Mouse (Mus musculus) olfactory bulb, adult 2 months (tissue): Measurements from ENCODE around the gene Rin3. TPM values are rescaled to one million over a fixed set of nuclear protein-coding genes. Genes with fewer than 3 reads are reported as not detected.

Experiments used
- H3K27ac ChIP-seq: fragments of 200-500 bp; 2 replicates; pipeline ENCODE4 v1.5.1; 2012; ENCODE audit warnings: low read depth, low read length; ENCODE audit not compliant: insufficient read depth
- H3K4me1 ChIP-seq: fragments of 200-500 bp; 2 replicates; pipeline ENCODE4 v1.6.1; 2012; ENCODE audit warnings: low read length; ENCODE audit not compliant: control insufficient read depth, insufficient read depth
- H3K4me3 ChIP-seq: fragments of 200-500 bp; 2 replicates; pipeline ENCODE4 v1.5.1; 2012; ENCODE audit warnings: mild to moderate bottlenecking, low read depth, low read length, moderate library complexity; ENCODE audit not compliant: insufficient read depth
- CTCF ChIP-seq: fragments of 200-500 bp; IDR thresholded peaks from 2 replicates; pipeline ENCODE4 v1.5.1; 2012; ENCODE audit warnings: low read depth, mild to moderate bottlenecking, low read length, moderate library complexity; ENCODE audit not compliant: insufficient read depth
- POLR2A ChIP-seq: fragments of 200-500 bp; IDR thresholded peaks from 2 replicates; pipeline ENCODE4 v1.6.1; 2012; ENCODE audit warnings: mild to moderate bottlenecking, low read depth, low read length, moderate library complexity; ENCODE audit not compliant: insufficient read depth
- WGBS: fragments of 180-500 bp; shearing (Covaris S2); methylation state at CpG from one replicate; pipeline ENCODE4 v1.1.7; 2018; 5-methylcytosine and 5-hydroxymethylcytosine counted together
- polyA plus RNA-seq: library from polyadenylated mRNA; stranded (reverse); fragments of >200 nt; gene quantifications from 2 replicates; pipeline ENCODE4 v1.2.4, GENCODE M21; 2012; ENCODE audit warnings: low replicate concordance; ENCODE audit not compliant: missing spikeins, insufficient read depth, insufficient read length

Rin3 gene
- polyA plus RNA-seq, 1 experiment, result not detected

DNA sequence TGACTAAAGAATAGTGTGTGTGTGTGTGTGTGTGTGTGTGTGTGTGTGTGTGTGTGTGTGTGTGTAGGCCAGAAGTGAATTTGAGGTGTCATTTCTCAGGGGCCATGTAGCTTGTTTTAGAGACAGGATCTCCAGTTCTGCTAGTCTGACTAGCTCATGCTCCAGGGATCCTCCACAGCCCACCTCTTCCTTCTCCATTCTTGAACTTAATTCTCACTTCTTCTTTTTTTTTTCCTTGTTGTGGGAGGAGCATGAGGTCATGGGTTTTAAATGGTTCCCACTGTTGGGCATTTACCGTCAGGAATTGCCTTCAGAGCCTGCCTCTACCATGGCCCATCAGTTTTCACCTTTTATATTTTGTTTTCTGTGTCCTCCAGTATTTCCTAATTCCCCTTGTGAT, 30.3 kb upstream of the Rin3 start:
- Histone ChIP-seq H3K27ac (no peak overlapping the region), H3K4me3 (no peak overlapping the region), H3K4me1 (peaks cover 3% of the 10 kb centered on the region)
- TF ChIP-seq POLR2A (no peak), CTCF (no peak)
- 76% methylated on average over 1 of the region's 1 CpGs for WGBS

DNA sequence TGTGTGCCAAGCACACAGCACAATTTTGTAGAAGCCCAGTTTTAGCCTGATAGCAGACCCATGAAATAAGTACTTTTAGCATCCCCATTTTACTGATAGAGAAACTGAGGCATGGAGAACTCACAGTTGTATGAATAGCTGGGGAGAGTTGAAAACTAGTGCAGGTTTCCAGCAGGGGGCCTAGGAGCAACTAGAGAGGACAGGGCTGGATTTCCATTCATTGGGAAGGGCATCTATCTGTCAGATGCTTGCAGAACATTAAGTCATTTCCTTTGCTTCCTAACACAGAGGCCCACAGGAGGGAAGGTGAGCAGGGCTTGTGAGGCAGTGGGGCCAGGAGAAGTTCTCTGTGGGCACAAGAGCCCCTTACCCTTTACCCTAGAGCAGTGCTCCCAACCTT, 27.8 kb upstream of the Rin3 start:
- H3K27ac ChIP-seq, result no peak overlapping the region
- no peak overlapping the region for H3K4me3 ChIP-seq
- H3K4me1 ChIP-seq, result peaks cover 3% of the 10 kb centered on the region
- TF ChIP-seq CTCF, result no peak
- TF ChIP-seq POLR2A, result no peak

- 86% methylated on average over 3 of the region's 3 CpGs for WGBS
- TF ChIP-seq POLR2A (no peak), CTCF (no peak)
- no peaks in the 10 kb centered on the region for H3K4me1 ChIP-seq
- no peak overlapping the region for H3K27ac ChIP-seq
- H3K4me3 ChIP-seq, result no peak overlapping the region
These were observed 24.2 kb upstream of the Rin3 start for GRCm38 (mm10) chr12:102258522-102259112.

GRCm38 (mm10) chr12:102261933-102262396, 20.9 kb upstream of the Rin3 start:
- 85% methylated on average over 8 of the region's 8 CpGs for WGBS
- TF ChIP-seq POLR2A (no peak), CTCF (no peak)
- H3K4me3 ChIP-seq, result no peak overlapping the region
- no peaks in the 10 kb centered on the region for H3K4me1 ChIP-seq
- H3K27ac ChIP-seq, result no peak overlapping the region

GRCm38 (mm10) chr12:102262809-102263208, 20.0 kb upstream of the Rin3 start:
- H3K4me1 ChIP-seq, result no peaks in the 10 kb centered on the region
- WGBS, result 99% methylated on average over 2 of the region's 2 CpGs
- TF ChIP-seq POLR2A (no peak), CTCF (no peak)

GRCm38 (mm10) chr12:102263249-102263648, 19.6 kb upstream of the Rin3 start:
- Histone ChIP-seq H3K4me3 (no peak overlapping the region), H3K27ac (no peak overlapping the region), H3K4me1 (no peaks in the 10 kb centered on the region)
- TF ChIP-seq POLR2A (no peak), CTCF (no peak)

More at GRCm38 (mm10) chr12:102262809-102263208, 20.0 kb upstream of the Rin3 start:
- no peak overlapping the region for H3K4me3 ChIP-seq
- no peak overlapping the region for H3K27ac ChIP-seq

GRCm38 (mm10) chr12:102266433-102266832, 16.4 kb upstream of the Rin3 start:
- 93% methylated on average over 8 of the region's 8 CpGs for WGBS

GRCm38 (mm10) chr12:102269144-102269543, 13.7 kb upstream of the Rin3 start:
- Histone ChIP-seq H3K4me3 (no peak overlapping the region), H3K27ac (no peak overlapping the region), H3K4me1 (peaks cover 3% of the 10 kb centered on the region)
- WGBS, result 65% methylated on average over 2 of the region's 2 CpGs
- no peak for TF ChIP-seq POLR2A
- TF ChIP-seq CTCF, result no peak

More at GRCm38 (mm10) chr12:102266433-102266832, 16.4 kb upstream of the Rin3 start:
- Histone ChIP-seq H3K4me1 (peaks cover 3% of the 10 kb centered on the region), H3K27ac (no peak overlapping the region), H3K4me3 (no peak overlapping the region)
- TF ChIP-seq CTCF, result no peak
- no peak for TF ChIP-seq POLR2A

GRCm38 (mm10) chr12:102270776-102271405, 12.0 kb upstream of the Rin3 start:
- H3K27ac ChIP-seq, result no peak overlapping the region
- no peak overlapping the region for H3K4me3 ChIP-seq
- H3K4me1 ChIP-seq, result peaks cover 3% of the 10 kb centered on the region
- WGBS, result 83% methylated on average over 6 of the region's 6 CpGs
- TF ChIP-seq CTCF, result no peak
- TF ChIP-seq POLR2A, result no peak
